Mouse (Mus musculus) mesoderm, embryonic 11.5 days (tissue): Measurements from ENCODE around the gene Vmn2r77.
A peak's percentile ranks its signal among the peaks of the same experiment; 100 is the strongest.
"Not testable (repeated sequence)": the region's sequence is repeated elsewhere in the genome, so short reads cannot be mapped to it uniquely, and the experiment has no call there.

Source experiments
- DNase-seq: peaks from one replicate; pipeline ENCODE4 v3.0.0-alpha.2; 2012; ENCODE audit warnings: low read depth, low spot score

Vmn2r77 gene

GRCm38 (mm10) chr7:86794727-86795126 is at the start of gene Vmn2r77:
TSS of gene Vmn2r77 (plus strand) at chr7:86795027.
- no peak for DNase-seq

GRCm38 (mm10) chr7:86760751-86761150 is 34.1 kb upstream of the Vmn2r77 start:
- no peak for DNase-seq

GRCm38 (mm10) chr7:86764628-86765027 is 30.2 kb upstream of the Vmn2r77 start:
- no peak for DNase-seq

GRCm38 (mm10) chr7:86771621-86772020 is 23.2 kb upstream of the Vmn2r77 start:
- no peak for DNase-seq

GRCm38 (mm10) chr7:86775617-86776325 is 19.1 kb upstream of the Vmn2r77 start, which contains the start of gene Folh1:
TSS of gene Folh1 (minus strand) at chr7:86775943.
- DNase-seq = peak; percentile 40

- not testable (repeated sequence) for DNase-seq
Measured at GRCm38 (mm10) chr7:86815241-86815640, 20.4 kb downstream of the Vmn2r77 start.

- not testable (repeated sequence) for DNase-seq
Measured at GRCm38 (mm10) chr7:86815716-86816115, 20.9 kb downstream of the Vmn2r77 start.

GRCm38 (mm10) chr7:86816466-86816865 is 21.6 kb downstream of the Vmn2r77 start:
- no peak for DNase-seq
